Mouse (Mus musculus) testis, adult 2 months (tissue): ENCODE results near the gene Idua. TPM values are rescaled to one million over a fixed set of nuclear protein-coding genes. Genes with fewer than 3 reads are reported as not detected.

Source experiments
- H3K27ac ChIP-seq: fragments of 200-500 bp; 2 replicates; pipeline ENCODE4 v1.5.1; 2012; ENCODE audit warnings: low read depth, low read length; ENCODE audit not compliant: control insufficient read depth, insufficient read depth
- H3K27me3 ChIP-seq: fragments of 200-500 bp; 2 replicates; pipeline ENCODE4 v1.6.1; 2012; ENCODE audit warnings: mild to moderate bottlenecking, low read length, moderate library complexity; ENCODE audit not compliant: control insufficient read depth, insufficient read depth
- H3K36me3 ChIP-seq: fragments of 200-500 bp; 2 replicates; pipeline ENCODE4 v1.6.1; 2012; ENCODE audit warnings: mild to moderate bottlenecking, low read length; ENCODE audit not compliant: control insufficient read depth, insufficient read depth
- H3K4me1 ChIP-seq: fragments of 200-500 bp; 2 replicates; pipeline ENCODE4 v1.6.1; 2012; ENCODE audit warnings: low read length; ENCODE audit not compliant: control insufficient read depth, insufficient read depth
- H3K4me3 ChIP-seq: fragments of 200-500 bp; 2 replicates; pipeline ENCODE4 v1.5.1; 2012; ENCODE audit warnings: low read depth, mild to moderate bottlenecking, low read length, moderate library complexity, mixed read lengths; ENCODE audit not compliant: control insufficient read depth
- CTCF ChIP-seq: fragments of 200-500 bp; IDR thresholded peaks from 2 replicates; pipeline ENCODE4 v1.5.1; 2012; ENCODE audit warnings: low read depth, mild to moderate bottlenecking, inconsistent platforms, low read length, moderate library complexity; ENCODE audit not compliant: control insufficient read depth, insufficient read depth, insufficient replicate concordance
- POLR2A ChIP-seq: fragments of 200-500 bp; IDR thresholded peaks from 2 replicates; pipeline ENCODE4 v1.6.1; 2012; ENCODE audit warnings: low read depth, mild to moderate bottlenecking, inconsistent platforms, low read length, moderate library complexity; ENCODE audit not compliant: control insufficient read depth
- polyA plus RNA-seq: library from polyadenylated mRNA; depleted of rRNA; stranded (reverse); fragments of >200 nt; gene quantifications from 2 replicates; pipeline ENCODE4 v1.2.3, GENCODE M21; 2012; rRNA removed

Gene Idua
- polyA plus RNA-seq, 1 experiment = 3.6 TPM

GRCm38 (mm10) chr5:108727425-108727824 lies 67.3 kb downstream of the Idua start:
- Histone ChIP-seq H3K4me3 (no peak overlapping the region), H3K27ac (no peak overlapping the region), H3K27me3 (no peaks in the 10 kb centered on the region), H3K4me1 (no peaks in the 10 kb centered on the region), H3K36me3 (no peaks in the 10 kb centered on the region; the same call in 1 of the 2 replicates)
- no peak for TF ChIP-seq CTCF
- TF ChIP-seq POLR2A = no peak

Other genes with a start within 250 kb of the Idua start
- 42.3 and 46.1 TPM in 2 replicates for gene Atp5k, start 225.9 kb upstream of the Idua start, polyA plus RNA-seq
- 0.17 and 0.41 TPM in 2 replicates for gene Mfsd7a, start 211.4 kb upstream of the Idua start, polyA plus RNA-seq
- 3.5 and 4.3 TPM in 2 replicates for gene Pcgf3, start 199.1 kb upstream of the Idua start, polyA plus RNA-seq
- 0.69 and 1.1 TPM in 2 replicates for gene Cplx1, start 110.3 kb upstream of the Idua start, polyA plus RNA-seq
- gene Gak, start 30.6 kb upstream of the Idua start, polyA plus RNA-seq = 35.3 and 36.8 TPM in 2 replicates
- gene Tmem175, start 30.6 kb upstream of the Idua start, polyA plus RNA-seq = 128 and 145 TPM in 2 replicates
- 4.7 and 4.8 TPM in 2 replicates for gene Dgkq, start 9.3 kb downstream of the Idua start, polyA plus RNA-seq
- 0.04 and 0.09 TPM in 2 replicates for gene Slc26a1, start 15.2 kb downstream of the Idua start, polyA plus RNA-seq
- 28.9 and 34.7 TPM in 2 replicates for gene Fgfrl1, start 32.1 kb downstream of the Idua start, polyA plus RNA-seq
- 11.6 and 16.4 TPM in 2 replicates for gene Rnf212, start 114.7 kb downstream of the Idua start, polyA plus RNA-seq
- not detected in 2 replicates for gene Tmed11, start 135.0 kb downstream of the Idua start, polyA plus RNA-seq
- gene Vmn2r8, start 148.5 kb downstream of the Idua start, polyA plus RNA-seq = 0.01 TPM in 1 of 2 replicates, not detected in the other
- gene Vmn2r9, start 192.3 kb downstream of the Idua start, polyA plus RNA-seq = not detected in 2 replicates